Mouse (Mus musculus) lung, postnatal 0 days (tissue): ENCODE results near the gene Slc52a3.

ENCODE experiments used
- CTCF ChIP-seq: IDR thresholded peaks from 2 replicates; pipeline ENCODE4 v1.5.1; 2016; ENCODE audit warnings: antibody characterized with exemption, mild to moderate bottlenecking
- EP300 ChIP-seq: IDR thresholded peaks from 2 replicates; pipeline ENCODE4 v1.6.1; 2016; ENCODE audit warnings: antibody characterized with exemption, mild to moderate bottlenecking, control low read depth

GRCm38 (mm10) chr2:152055406-152055805 is 59.1 kb downstream of the Slc52a3 start:
- TF ChIP-seq CTCF: no peak
- no peak for TF ChIP-seq EP300
